Mouse (Mus musculus) ES-E14 (cell line): Measurements from ENCODE around the gene Mast2. TPM values are rescaled to one million over a fixed set of nuclear protein-coding genes. Genes with fewer than 3 reads are reported as not detected.

Source experiments
- DNase-seq: peaks from one replicate; pipeline ENCODE4 v3.0.0-alpha.2; 2013; ENCODE audit warnings: low read depth, low spot score
- H3K27ac ChIP-seq: 2 replicates; pipeline ENCODE4 v1.5.1; 2012; ENCODE audit warnings: low read depth, mild to moderate bottlenecking, low read length, moderate library complexity, mixed read lengths; ENCODE audit not compliant: poor library complexity, insufficient read depth, severe bottlenecking
- H3K36me3 ChIP-seq: 2 replicates; pipeline ENCODE4 v1.6.1; 2012; ENCODE audit warnings: mild to moderate bottlenecking, low read length, moderate library complexity, mixed read lengths; ENCODE audit not compliant: control insufficient read depth, poor library complexity, insufficient read depth, severe bottlenecking
- H3K4me1 ChIP-seq, 2 experiments: fragments of 150-350 bp in 1 of 2; sonication (generic) in 1 of 2; 2 replicates each; pipeline ENCODE4 v1.6.1; 2012; ENCODE audit warnings: low read length in 2 of 2, mild to moderate bottlenecking in 1 of 2, mixed read lengths in 1 of 2; ENCODE audit not compliant: control insufficient read depth in 2 of 2, insufficient read depth in 2 of 2, poor library complexity in 1 of 2
- H3K4me3 ChIP-seq, 2 experiments: fragments of 150-350 bp in 1 of 2; sonication (generic) in 1 of 2; 2 replicates each; pipeline ENCODE4 v1.5.1; 2012; ENCODE audit warnings: low read length in 2 of 2, low read depth in 1 of 2, mild to moderate bottlenecking in 1 of 2, mixed read lengths in 1 of 2; ENCODE audit not compliant: insufficient read depth in 1 of 2, poor library complexity in 1 of 2, severe bottlenecking in 1 of 2
- H3K9ac ChIP-seq: 2 replicates; pipeline ENCODE4 v1.6.1; 2012; ENCODE audit warnings: low read depth, mild to moderate bottlenecking, low read length, mixed read lengths; ENCODE audit not compliant: poor library complexity, insufficient read depth, severe bottlenecking
- H3K9me3 ChIP-seq: fragments of 150-350 bp; sonication (generic); 2 replicates; pipeline ENCODE4 v1.6.1; 2012; ENCODE audit warnings: low read depth, mild to moderate bottlenecking, low read length; ENCODE audit not compliant: control insufficient read depth, insufficient read depth
- CHD2 ChIP-seq: IDR thresholded peaks from 2 replicates; pipeline ENCODE4 v1.6.1; 2014; ENCODE audit warnings: mild to moderate bottlenecking, low read depth, low read length, inconsistent platforms
- HCFC1 ChIP-seq: IDR thresholded peaks from 2 replicates; pipeline ENCODE4 v1.6.1; 2012; ENCODE audit warnings: low read length, inconsistent platforms, borderline replicate concordance; ENCODE audit not compliant: insufficient read depth
- MAFK ChIP-seq: IDR thresholded peaks from 2 replicates; pipeline ENCODE4 v1.6.1; 2014; ENCODE audit warnings: mild to moderate bottlenecking, low read depth, low read length, inconsistent platforms; ENCODE audit not compliant: insufficient read depth
- ZC3H11A ChIP-seq: IDR thresholded peaks from 2 replicates; pipeline ENCODE4 v1.6.1; 2012; ENCODE audit warnings: low read depth, mild to moderate bottlenecking, inconsistent platforms, low read length, borderline replicate concordance
- ZNF384 ChIP-seq: IDR thresholded peaks from 2 replicates; pipeline ENCODE4 v1.6.1; 2012; ENCODE audit warnings: low read depth, low read length, inconsistent platforms
- in situ Hi-C, 2 experiments: fragments of 600-800 bp; cut with MboI; formaldehyde crosslinking; loops; one replicate each; pipeline ENCODE4 v1.15.1; 2025; ENCODE audit warnings: low sequenced_read_pairs in 2 of 2, inconsistent platforms in 1 of 2; ENCODE audit not compliant: unreplicated experiment in 2 of 2
- total RNA-seq: library from RNA; depleted of rRNA; stranded (reverse); fragments of 300-350 nt; gene quantifications from 2 replicates; pipeline ENCODE4 v1.2.3, GENCODE M21; 2012; rRNA removed

Gene Mast2
- total RNA-seq, 1 experiment = 28.4 TPM

DNA sequence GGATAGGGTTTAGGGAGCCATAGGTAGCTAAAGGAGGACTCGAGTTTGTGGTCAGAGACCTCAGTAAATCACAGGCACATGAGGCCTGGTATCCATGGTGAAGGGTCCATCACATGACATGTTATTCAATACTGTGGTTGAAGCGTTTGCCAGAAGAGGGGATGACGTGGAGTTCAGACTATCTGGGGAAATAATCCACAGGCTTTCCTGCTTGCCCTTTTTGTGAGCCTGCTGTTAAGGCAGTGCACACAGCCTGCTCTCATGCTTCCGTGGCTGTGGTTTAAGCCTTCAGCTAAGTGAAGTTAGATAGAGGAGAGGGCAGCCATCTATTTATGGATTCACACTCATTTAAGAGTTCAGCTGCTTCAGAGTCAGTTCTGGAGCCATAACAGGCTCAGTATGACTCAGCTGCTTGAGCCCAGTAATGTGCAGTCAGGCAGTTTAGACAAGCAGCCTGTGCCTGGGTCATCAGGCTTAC is 163.1 kb downstream of the Mast2 start:
- H3K9me3 ChIP-seq = no peaks in the 10 kb centered on the region
- TF ChIP-seq ZNF384 = no peak
- no peak for TF ChIP-seq ZC3H11A
- no peak for TF ChIP-seq HCFC1
- no peak overlapping the region for H3K27ac ChIP-seq
- H3K4me1 ChIP-seq = no peaks in the 10 kb centered on the region
- in situ Hi-C loops = no loop called here
- H3K4me3 ChIP-seq = no peak overlapping the region
- H3K36me3 ChIP-seq = no peaks in the 10 kb centered on the region
- DNase-seq = no peak
- H3K9ac ChIP-seq = no peak overlapping the region

GRCm38 (mm10) chr4:116293296-116293695 is 170.7 kb downstream of the Mast2 start:
- no peak overlapping the region for H3K9ac ChIP-seq
- in situ Hi-C loops = no loop called here
- TF ChIP-seq HCFC1 (no peak), MAFK (no peak), ZNF384 (no peak), CHD2 (no peak), ZC3H11A (no peak)
- no peak overlapping the region for H3K27ac ChIP-seq
- no peaks in the 10 kb centered on the region for H3K9me3 ChIP-seq
- no peaks in the 10 kb centered on the region for H3K4me1 ChIP-seq
- DNase-seq = peak; percentile 30
- no peaks in the 10 kb centered on the region for H3K36me3 ChIP-seq
- H3K4me3 ChIP-seq = no peak overlapping the region

GRCm38 (mm10) chr4:116291561-116291960 is 172.4 kb downstream of the Mast2 start:
- Histone ChIP-seq H3K9me3 (no peaks in the 10 kb centered on the region), H3K4me1 (no peaks in the 10 kb centered on the region), H3K4me3 (no peak overlapping the region), H3K9ac (no peak overlapping the region), H3K27ac (no peak overlapping the region), H3K36me3 (no peaks in the 10 kb centered on the region)
- no peak for TF ChIP-seq MAFK
- no peak for DNase-seq
- in situ Hi-C loops = no loop called here

- Histone ChIP-seq H3K36me3 (no peaks in the 10 kb centered on the region), H3K9me3 (no peaks in the 10 kb centered on the region), H3K4me3 (no peak overlapping the region), H3K9ac (no peak overlapping the region), H3K27ac (no peak overlapping the region), H3K4me1 (no peaks in the 10 kb centered on the region)
- TF ChIP-seq CHD2 = no peak
- no peak for TF ChIP-seq HCFC1
- no peak for TF ChIP-seq ZNF384
- TF ChIP-seq ZC3H11A = no peak
- no peak for TF ChIP-seq MAFK
- DNase-seq = no peak
- in situ Hi-C loops = no loop called here
Observed at GRCm38 (mm10) chr4:116282211-116282610, 181.8 kb downstream of the Mast2 start.

GRCm38 (mm10) chr4:116268220-116268619 is 195.8 kb downstream of the Mast2 start:
- in situ Hi-C loops = no loop called here
- no peak overlapping the region for H3K9ac ChIP-seq
- no peaks in the 10 kb centered on the region for H3K36me3 ChIP-seq
- H3K4me3 ChIP-seq = no peak overlapping the region
- H3K4me1 ChIP-seq = no peaks in the 10 kb centered on the region
- no peak for TF ChIP-seq MAFK
- TF ChIP-seq ZNF384 = no peak
- TF ChIP-seq HCFC1 = no peak
- TF ChIP-seq ZC3H11A = no peak
- TF ChIP-seq CHD2 = no peak
- no peak overlapping the region for H3K27ac ChIP-seq
- no peak for DNase-seq
- no peaks in the 10 kb centered on the region for H3K9me3 ChIP-seq

Other genes starting within 250 kb of the Mast2 start
- gene Pik3r3, start 242.6 kb downstream of the Mast2 start, total RNA-seq = 5.4 and 7.8 TPM in 2 replicates
- gene Ipp, start 43.4 kb upstream of the Mast2 start, total RNA-seq = 2.6 and 3.7 TPM in 2 replicates
- gene Tmem69, start 91.8 kb upstream of the Mast2 start, total RNA-seq = 10.1 and 11.4 TPM in 2 replicates
- gene Gpbp1l1, start 93.5 kb upstream of the Mast2 start, total RNA-seq = 65.9 and 74.3 TPM in 2 replicates
- 2.7 and 2.9 TPM in 2 replicates for gene Ccdc17, start 132.5 kb upstream of the Mast2 start, total RNA-seq
- 325 and 342 TPM in 2 replicates for gene Nasp, start 163.8 kb upstream of the Mast2 start, total RNA-seq
- gene Akr1a1, start 187.5 kb upstream of the Mast2 start, total RNA-seq = 197 and 262 TPM in 2 replicates
- 444 and 682 TPM in 2 replicates for gene Prdx1, start 221.4 kb upstream of the Mast2 start, total RNA-seq
- gene Mmachc, start 244.2 kb upstream of the Mast2 start, total RNA-seq = 15.8 and 18.7 TPM in 2 replicates
- 18.6 and 21.9 TPM in 2 replicates for gene Ccdc163, start 244.3 kb upstream of the Mast2 start, total RNA-seq